Mouse (Mus musculus): Measurements from ENCODE around the gene Rarg.

- TF ChIP-seq POLR2A (IDR thresholded peaks at IDR 0.05; ENCODE audit: control insufficient read depth, low read depth, low read length) (no peak), CTCF (IDR thresholded peaks at IDR 0.05; ENCODE audit: control insufficient read depth, insufficient read depth, insufficient replicate concordance, low read depth, low read length) (no peak)
Observed at GRCm38 (mm10) chr15:102233896-102234295, 23.4 kb downstream of the Rarg start.

Measured in testis, adult 2 months (tissue).